Mouse (Mus musculus) right cerebral cortex, adult 2 months (tissue): ENCODE data around the gene Apoa5.
"Not testable (repeated sequence)": the region's sequence is repeated elsewhere in the genome, so short reads cannot be mapped to it uniquely, and the experiment has no call there.

Experiments
- DNase-seq, 2 experiments: peaks; one replicate each; pipeline ENCODE4 v3.0.0; 2021 to 2022; ENCODE audit warnings: low spot score in 2 of 2

Apoa5 gene

DNA sequence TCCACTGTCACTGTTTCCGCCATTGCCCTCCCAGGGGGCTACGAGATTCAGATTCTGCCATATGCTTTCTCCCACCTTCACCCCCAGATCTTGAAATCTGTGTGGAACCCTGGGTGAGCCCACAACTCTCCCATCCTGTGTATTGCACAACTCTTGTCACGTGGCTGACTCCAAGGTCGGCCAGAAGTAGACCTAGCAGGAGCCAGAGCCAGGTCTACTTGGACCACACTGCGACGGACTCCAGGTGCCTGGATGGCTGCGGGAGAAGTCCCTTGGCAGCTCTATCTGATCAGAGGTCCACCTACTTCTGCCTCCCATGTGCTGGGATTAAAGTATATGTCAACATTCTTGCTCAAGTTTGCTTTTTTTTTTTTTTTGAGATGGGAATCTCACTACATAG, 7.3 kb upstream of the Apoa5 start:
- DNase-seq, result no peak

- DNase-seq, result no peak
Measured at GRCm38 (mm10) chr9:46269125-46269524, 692 bp downstream of the Apoa5 start.

DNA sequence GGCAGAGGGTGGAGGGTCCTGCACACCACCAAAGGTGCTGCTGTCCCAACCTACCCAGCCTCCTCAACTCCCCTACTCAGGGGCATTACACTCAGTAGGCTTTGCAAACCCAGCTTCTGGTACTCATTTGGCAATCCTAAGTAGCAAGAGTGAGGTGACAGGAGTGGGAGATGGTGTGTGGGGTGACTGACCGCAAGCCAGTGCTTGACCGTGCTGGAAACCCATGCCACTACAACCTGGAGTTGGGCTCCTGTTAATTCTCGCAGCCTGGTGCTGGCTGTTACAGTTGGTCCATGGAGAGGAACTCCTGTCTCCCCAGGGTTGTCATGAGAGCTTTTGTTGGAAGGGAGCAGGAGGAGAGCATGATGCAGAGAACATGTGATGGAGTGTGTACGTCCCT, 2.3 kb downstream of the Apoa5 start:
- DNase-seq, result no peak

DNA sequence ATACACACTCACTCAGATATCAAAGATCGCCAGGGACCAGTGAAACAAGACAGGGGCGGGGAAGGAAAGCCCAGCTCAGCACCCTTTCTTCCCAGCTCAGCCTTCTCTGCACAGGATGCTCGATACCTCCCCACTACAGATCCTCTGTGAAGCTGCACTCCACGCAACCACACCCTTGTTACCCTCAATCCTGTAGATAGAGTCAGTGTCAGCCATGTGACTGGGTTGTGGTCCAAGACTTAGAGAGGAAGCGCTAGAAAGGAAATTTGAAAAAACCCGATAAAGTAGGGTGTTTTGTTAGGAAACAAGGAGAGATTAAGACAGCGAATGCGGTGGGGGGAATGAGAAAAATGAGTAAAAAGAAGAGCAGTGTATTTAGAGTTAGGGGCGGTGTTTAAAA, 3.6 kb downstream of the Apoa5 start:
- no peak for DNase-seq

- DNase-seq, result peak; percentile 89 to 91
Measured at GRCm38 (mm10) chr9:46272677-46273454, 4.4 kb downstream of the Apoa5 start, which contains the start of gene Zpr1. Gene Zpr1 (plus strand): TSS chr9:46273064.

- no peak for DNase-seq
Measured at GRCm38 (mm10) chr9:46274494-46274893, 6.1 kb downstream of the Apoa5 start.

DNA sequence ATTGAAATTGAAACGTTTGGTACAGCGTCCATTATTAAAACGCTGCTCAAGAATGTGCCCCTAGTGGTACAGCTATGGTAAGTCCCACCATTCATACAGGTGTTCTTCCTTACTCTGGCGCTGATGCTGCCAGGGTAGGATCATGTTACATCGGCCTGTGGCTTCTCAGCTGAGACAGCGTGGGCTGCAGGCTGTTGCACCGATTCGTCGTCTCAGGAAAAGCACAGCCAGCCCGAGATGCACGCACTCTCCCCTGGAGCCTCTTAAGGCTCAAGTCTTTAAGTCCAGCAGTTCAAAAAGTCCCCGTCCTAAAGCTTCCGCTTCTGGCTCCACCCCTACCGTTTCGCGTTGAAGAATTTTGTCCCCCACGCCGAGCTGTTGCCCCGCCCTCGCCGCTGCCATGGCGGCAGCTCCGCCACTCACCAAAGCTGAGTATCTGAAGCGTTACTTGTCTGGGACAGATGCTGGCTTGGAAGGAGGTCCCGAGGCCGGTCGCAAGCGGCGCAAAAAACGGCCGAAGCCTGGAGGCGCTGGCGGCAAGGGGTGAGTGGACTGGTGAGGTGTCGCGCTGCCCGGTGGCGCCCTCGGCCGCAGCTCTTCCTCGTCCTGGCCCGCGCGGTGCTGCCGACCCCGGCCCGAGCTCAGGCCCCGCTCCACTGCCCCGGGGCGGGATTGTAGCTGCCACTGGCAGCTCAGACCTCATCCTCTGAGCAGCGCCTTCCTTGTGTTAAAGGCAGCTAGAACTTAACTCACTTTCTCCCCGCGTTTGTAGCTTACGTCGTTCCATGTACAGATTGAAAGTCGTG, 14.4 kb downstream of the Apoa5 start, which contains the start of gene Bud13:
Bud13 (plus strand) TSS at position 378 of the 806 bp plus-strand sequence.
- DNase-seq, result peak; percentile 92 to 97

- DNase-seq, result no peak
Measured at GRCm38 (mm10) chr9:46298381-46298780, 29.9 kb downstream of the Apoa5 start.

- peak; percentile 64 to 77 for DNase-seq
Measured at GRCm38 (mm10) chr9:46302142-46302541, 33.7 kb downstream of the Apoa5 start.

DNA sequence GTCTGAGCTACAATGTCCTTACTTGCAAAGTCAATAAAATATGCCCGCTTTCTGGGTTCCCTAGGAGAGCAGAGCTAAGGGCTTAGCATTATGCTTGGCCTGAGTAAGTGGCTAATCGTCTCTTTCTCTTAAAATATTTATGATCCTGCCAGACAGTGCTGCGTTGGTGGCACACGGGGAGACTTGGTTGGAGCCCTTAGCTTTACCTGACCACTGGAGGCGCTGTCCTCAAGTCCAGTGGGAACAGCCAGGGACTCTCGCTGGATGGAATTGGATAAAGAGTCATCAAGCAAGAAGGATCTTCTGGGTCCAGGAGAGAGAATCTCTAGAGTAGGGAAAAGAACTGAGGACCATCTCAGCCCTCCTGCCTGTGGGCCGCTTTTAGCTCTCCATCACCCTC, 40.7 kb downstream of the Apoa5 start:
- no peak for DNase-seq

DNA sequence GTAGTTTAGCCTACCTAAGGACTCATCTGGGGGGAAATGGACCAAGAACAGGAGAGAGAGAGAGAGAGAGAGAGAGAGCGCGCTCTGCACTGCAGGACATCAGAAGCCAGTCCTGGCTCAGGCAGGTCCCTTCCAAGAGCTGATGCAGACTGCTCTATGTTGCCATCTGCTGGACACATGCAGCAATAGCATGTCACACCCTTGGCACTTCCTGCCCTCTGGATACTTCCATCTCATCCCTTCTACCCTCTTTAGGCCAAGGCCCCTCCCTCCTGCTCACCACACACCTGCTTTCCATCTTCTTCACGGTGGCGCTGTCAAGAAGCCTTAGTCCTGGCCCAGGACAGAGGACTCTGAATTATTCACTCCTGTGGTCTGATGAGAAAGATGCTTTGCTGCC, 46.1 kb downstream of the Apoa5 start:
- DNase-seq, result peak; percentile 71 to 73

DNA sequence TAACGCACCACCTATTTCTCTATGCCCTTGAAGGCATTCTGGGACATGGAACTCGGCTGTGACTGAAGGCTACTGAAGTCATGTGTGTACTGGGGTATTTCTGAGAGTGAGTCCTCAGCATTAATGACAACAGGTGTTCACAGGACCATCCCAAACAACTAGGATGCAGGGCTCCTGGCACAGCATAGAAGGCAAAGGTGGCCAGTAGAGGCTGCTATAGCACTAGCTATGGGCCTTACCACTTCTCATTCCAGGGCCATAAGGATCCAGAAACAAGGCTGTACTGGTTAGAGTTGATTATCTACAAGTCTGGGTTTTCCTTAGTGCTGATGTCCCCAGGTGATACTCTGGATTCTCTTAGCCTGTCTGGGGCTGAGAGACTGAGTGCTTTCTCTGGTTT, 46.5 kb downstream of the Apoa5 start:
- no peak for DNase-seq

GRCm38 (mm10) chr9:46315807-46316365, 47.5 kb downstream of the Apoa5 start:
- DNase-seq, result peak; percentile 43 to 55

GRCm38 (mm10) chr9:46316388-46316787, 48.0 kb downstream of the Apoa5 start:
- DNase-seq, result no peak

- DNase-seq, result no peak
Measured at GRCm38 (mm10) chr9:46316909-46317308, 48.5 kb downstream of the Apoa5 start.

- no peak for DNase-seq
Measured at GRCm38 (mm10) chr9:46317957-46318356, 49.5 kb downstream of the Apoa5 start.

GRCm38 (mm10) chr9:46319886-46320285, 51.5 kb downstream of the Apoa5 start, which contains the start of gene 4931429L15Rik:
Gene 4931429L15Rik (minus strand): TSS chr9:46319986.
- not testable (repeated sequence) for DNase-seq

- DNase-seq, result no peak
Measured at GRCm38 (mm10) chr9:46320461-46320860, 52.0 kb downstream of the Apoa5 start.
